Mouse (Mus musculus) cerebellum, postnatal 25 days (tissue): ENCODE measurements around the gene Ttc27.

Source experiments
- DNase-seq, 2 experiments: peaks; one replicate each; pipeline ENCODE4 v3.0.0; 2021; ENCODE audit warnings: mixed read lengths in 2 of 2

Ttc27 gene

GRCm38 (mm10) chr17:74842603-74843002 is 125.1 kb downstream of the Ttc27 start:
- no peak for DNase-seq

- DNase-seq, result no peak
Observed at GRCm38 (mm10) chr17:74843486-74843885, 126.0 kb downstream of the Ttc27 start.

GRCm38 (mm10) chr17:74846031-74846891 is 128.7 kb downstream of the Ttc27 start:
- no peak for DNase-seq

GRCm38 (mm10) chr17:74850216-74850615 is 132.7 kb downstream of the Ttc27 start:
- peak in 1 of 2 experiments; percentile 11 for DNase-seq

- no peak for DNase-seq
Observed at GRCm38 (mm10) chr17:74859298-74859697, 141.8 kb downstream of the Ttc27 start.

GRCm38 (mm10) chr17:74860180-74860993 is 142.9 kb downstream of the Ttc27 start:
- no peak for DNase-seq

- no peak for DNase-seq
Observed at GRCm38 (mm10) chr17:74863845-74864244, 146.3 kb downstream of the Ttc27 start.

- no peak for DNase-seq
Observed at GRCm38 (mm10) chr17:74864790-74865548, 147.4 kb downstream of the Ttc27 start.

GRCm38 (mm10) chr17:74865694-74866564 is 148.4 kb downstream of the Ttc27 start:
- no peak for DNase-seq

- DNase-seq, result peak in 1 of 2 experiments; percentile 20
Observed at GRCm38 (mm10) chr17:74866565-74867507, 149.3 kb downstream of the Ttc27 start.

GRCm38 (mm10) chr17:74868185-74868907 is 150.8 kb downstream of the Ttc27 start:
- no peak for DNase-seq

- no peak for DNase-seq
Observed at GRCm38 (mm10) chr17:74869556-74869955, 152.0 kb downstream of the Ttc27 start.

GRCm38 (mm10) chr17:74870177-74871160 is 152.9 kb downstream of the Ttc27 start:
- DNase-seq, result no peak

GRCm38 (mm10) chr17:74872567-74872966 is 155.0 kb downstream of the Ttc27 start:
- no peak for DNase-seq

- DNase-seq, result no peak
Observed at GRCm38 (mm10) chr17:74873756-74874155, 156.2 kb downstream of the Ttc27 start.

GRCm38 (mm10) chr17:74875740-74876139 is 158.2 kb downstream of the Ttc27 start:
- no peak for DNase-seq

- no peak for DNase-seq
Observed at GRCm38 (mm10) chr17:74876954-74877353, 159.4 kb downstream of the Ttc27 start.

- DNase-seq, result no peak
Observed at GRCm38 (mm10) chr17:74879768-74880167, 162.2 kb downstream of the Ttc27 start.

- DNase-seq, result no peak
Observed at GRCm38 (mm10) chr17:74887039-74887438, 169.5 kb downstream of the Ttc27 start.
